Mouse (Mus musculus) lung, adult 2 months (tissue): ENCODE measurements around the gene Fry.

Source experiments
- CTCF ChIP-seq: fragments of 200-500 bp; IDR thresholded peaks from 2 replicates; pipeline ENCODE4 v1.5.1; 2011; ENCODE audit warnings: mild to moderate bottlenecking, low read length, control low read depth; ENCODE audit not compliant: insufficient read depth
- POLR2A ChIP-seq: fragments of 200-500 bp; IDR thresholded peaks from 2 replicates; pipeline ENCODE4 v1.6.1; 2011; ENCODE audit warnings: low read depth, mild to moderate bottlenecking, control low read depth, low read length, borderline replicate concordance; ENCODE audit errors: extremely low read depth

DNA sequence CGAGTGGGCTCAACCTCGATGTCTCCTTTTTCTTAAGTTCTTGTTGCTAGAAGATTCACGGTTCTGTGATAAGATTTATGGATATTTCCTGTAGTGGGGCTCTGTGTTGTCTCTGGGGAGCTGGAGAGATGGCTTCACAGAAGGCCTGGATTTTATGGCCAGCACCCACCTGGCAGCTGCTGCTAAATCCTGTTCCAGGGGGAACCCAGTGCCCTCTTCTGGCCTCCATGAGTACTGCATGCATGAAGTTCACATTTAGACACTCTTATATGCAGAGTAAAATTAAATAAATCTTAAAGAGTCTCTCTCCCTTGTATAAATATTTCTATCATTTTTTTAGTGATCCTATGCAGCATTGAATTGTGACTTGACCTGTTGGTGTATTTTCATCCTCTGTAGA lies 308.1 kb downstream of the Fry start:
- TF ChIP-seq POLR2A (no peak), CTCF (peak; percentile 40)
